Mouse (Mus musculus) ES-Bruce4 (cell line): ENCODE results near the gene Nsrp1.

ENCODE experiments used
- CTCF ChIP-seq: IDR thresholded peaks from one replicate; pipeline ENCODE4 v1.8.1; 2011; ENCODE audit warnings: low read depth, low read length
- EP300 ChIP-seq: IDR thresholded peaks from 2 replicates; pipeline ENCODE4 v1.6.1; 2011; ENCODE audit warnings: low read depth, low read length; ENCODE audit not compliant: insufficient read depth
- POLR2A ChIP-seq: IDR thresholded peaks from one replicate; pipeline ENCODE4 v1.8.1; 2011; ENCODE audit warnings: low read length; ENCODE audit not compliant: insufficient read depth

DNA sequence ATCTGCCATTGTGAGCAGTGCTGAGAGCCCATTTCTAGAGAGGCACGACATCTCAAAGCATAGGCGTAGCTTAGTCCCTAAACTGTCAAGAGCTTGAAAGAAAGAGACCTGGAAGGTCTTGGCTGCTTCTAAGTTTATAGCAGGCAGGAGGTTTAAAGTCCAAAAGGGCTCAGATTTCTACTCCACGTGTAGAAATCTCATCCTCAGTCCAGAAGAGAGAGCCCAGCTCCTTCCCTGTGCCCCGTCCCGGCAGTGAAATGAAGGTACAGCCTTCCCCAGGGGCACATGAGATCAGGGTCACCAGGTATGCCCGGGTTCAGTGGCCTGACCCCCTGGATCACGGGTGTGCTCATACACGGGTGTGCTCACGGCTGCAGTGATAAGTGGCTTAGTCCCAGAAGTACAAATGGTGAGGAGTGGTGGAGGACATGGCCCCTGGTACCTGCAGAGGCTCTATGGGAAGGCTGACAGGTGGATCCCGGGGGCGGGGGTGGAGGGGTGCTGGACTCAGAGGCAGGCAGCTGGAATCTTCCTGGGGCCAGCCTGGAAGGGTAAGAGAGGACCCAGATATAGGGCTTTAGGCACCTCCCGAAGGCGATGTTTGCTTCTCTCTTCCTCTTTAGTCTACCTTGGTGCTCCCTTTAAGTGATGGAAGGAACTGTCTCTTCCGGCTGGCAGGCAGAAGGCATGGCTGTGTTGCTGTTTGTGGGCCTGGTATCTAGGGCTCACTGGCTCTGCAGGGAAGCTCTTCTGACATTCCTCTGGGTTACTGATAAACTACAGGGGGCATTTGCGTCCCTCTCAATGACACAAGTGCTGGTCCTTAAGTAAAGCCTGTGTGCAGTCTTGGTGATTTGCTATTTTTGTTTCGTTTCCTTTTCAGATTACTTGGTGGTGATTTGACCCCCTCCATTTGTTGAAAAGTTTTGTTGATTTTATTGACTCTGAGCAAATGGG is 68.9 kb downstream of the Nsrp1 start:
- TF ChIP-seq EP300 (no peak), POLR2A (no peak), CTCF (no peak)
